Mouse (Mus musculus) left cerebral cortex, postnatal 25 days (tissue): ENCODE measurements around the gene Nfkbia. TPM values are rescaled to one million over a fixed set of nuclear protein-coding genes. Genes with fewer than 3 reads are reported as not detected.

Experiments
- DNase-seq, 2 experiments: peaks; one replicate each; pipeline ENCODE4 v3.0.0; 2022; ENCODE audit warnings: low spot score in 2 of 2, mixed read lengths in 1 of 2
- intact Hi-C: fragments of 180-260 bp; cut with DNase I; formaldehyde crosslinking; loops from one replicate; pipeline ENCODE4 v1.15.1; 2025
- total RNA-seq, 2 experiments: library from RNA; stranded (reverse); gene quantifications; 2 replicates each; pipeline ENCODE4 v1.2.3; 2021

The Nfkbia gene
- total RNA-seq, 2 experiments from 2014 or later, result 28.5 to 31.7 TPM

- no peak for DNase-seq
- intact Hi-C loops, result no loop called here
Measured at GRCm38 (mm10) chr12:55470442-55470841, 22.0 kb downstream of the Nfkbia start.

GRCm38 (mm10) chr12:55467331-55468180 lies 24.9 kb downstream of the Nfkbia start:
- intact Hi-C loops, result no loop called here
- DNase-seq, result no peak

- no peak for DNase-seq
- intact Hi-C loops, result no loop called here
Measured at GRCm38 (mm10) chr12:55466816-55467215, 25.6 kb downstream of the Nfkbia start.

GRCm38 (mm10) chr12:55466088-55466701 lies 26.3 kb downstream of the Nfkbia start:
- intact Hi-C loops, result no loop called here
- peak in 1 of 2 experiments; percentile 49 for DNase-seq

- no peak for DNase-seq
- intact Hi-C loops, result loop anchor here (2.0 kb wide), 1 partner anchor 25 kb away; no protein-coding TSS in a partner anchor
Measured at GRCm38 (mm10) chr12:55465401-55465983, 27.0 kb downstream of the Nfkbia start.

- DNase-seq, result peak in 1 of 2 experiments; percentile 60
- intact Hi-C loops, result loop anchor here (2.0 kb wide), 1 partner anchor 26 kb away; no protein-coding TSS in a partner anchor
Measured at GRCm38 (mm10) chr12:55464846-55465361, 27.5 kb downstream of the Nfkbia start.

- peak; percentile 58 to 76 for DNase-seq
- intact Hi-C loops, result loop anchor here (2.0 kb wide), 1 partner anchor 27 kb away; no protein-coding TSS in a partner anchor
Measured at GRCm38 (mm10) chr12:55463992-55464845, 28.2 kb downstream of the Nfkbia start.

- intact Hi-C loops, result no loop called here
- no peak for DNase-seq
Measured at GRCm38 (mm10) chr12:55463087-55463486, 29.4 kb downstream of the Nfkbia start.

GRCm38 (mm10) chr12:55462456-55462855 lies 30.0 kb downstream of the Nfkbia start:
- DNase-seq, result peak in 1 of 2 experiments; percentile 63
- intact Hi-C loops, result no loop called here

GRCm38 (mm10) chr12:55461767-55462166 lies 30.7 kb downstream of the Nfkbia start:
- intact Hi-C loops, result no loop called here

GRCm38 (mm10) chr12:55460900-55461299 lies 31.5 kb downstream of the Nfkbia start:
- intact Hi-C loops, result no loop called here
- DNase-seq, result no peak

More at GRCm38 (mm10) chr12:55461767-55462166, 30.7 kb downstream of the Nfkbia start:
- DNase-seq, result no peak

GRCm38 (mm10) chr12:55459739-55460138 lies 32.7 kb downstream of the Nfkbia start:
- no peak for DNase-seq
- intact Hi-C loops, result no loop called here

GRCm38 (mm10) chr12:55456893-55457292 lies 35.6 kb downstream of the Nfkbia start:
- intact Hi-C loops, result loop anchor here (2.0 kb wide), 1 partner anchor 34 kb away; no protein-coding TSS in a partner anchor
- peak in 1 of 2 experiments; percentile 83 for DNase-seq

GRCm38 (mm10) chr12:55456136-55456535 lies 36.3 kb downstream of the Nfkbia start:
- DNase-seq, result no peak
- intact Hi-C loops, result loop anchor here (2.0 kb wide), 1 partner anchor 35 kb away; no protein-coding TSS in a partner anchor

- intact Hi-C loops, result no loop called here
- no peak for DNase-seq
Measured at GRCm38 (mm10) chr12:55455206-55455605, 37.2 kb downstream of the Nfkbia start.

GRCm38 (mm10) chr12:55453924-55454323 lies 38.5 kb downstream of the Nfkbia start:
- intact Hi-C loops, result no loop called here
- DNase-seq, result no peak

- no peak for DNase-seq
- intact Hi-C loops, result no loop called here
Measured at GRCm38 (mm10) chr12:55452839-55453238, 39.6 kb downstream of the Nfkbia start.

GRCm38 (mm10) chr12:55450421-55450820 lies 42.0 kb downstream of the Nfkbia start:
- intact Hi-C loops, result no loop called here
- no peak for DNase-seq

GRCm38 (mm10) chr12:55449048-55449447 lies 43.4 kb downstream of the Nfkbia start:
- DNase-seq, result no peak
- intact Hi-C loops, result no loop called here
